Mouse (Mus musculus) CH12.LX (cell line): ENCODE data around the gene Ttll8. TPM values are rescaled to one million over a fixed set of nuclear protein-coding genes. Genes with fewer than 3 reads are reported as not detected.

Experiments
- DNase-seq: peaks from one replicate; pipeline ENCODE4 v3.0.0-alpha.2; 2013; ENCODE audit errors: extremely low read depth
- H3K27ac ChIP-seq: 2 replicates; pipeline ENCODE4 v1.5.1; 2012; ENCODE audit warnings: low read depth, mild to moderate bottlenecking, control low read depth, moderate library complexity; ENCODE audit not compliant: insufficient read depth
- H3K27me3 ChIP-seq: replicated peaks from 2 replicates; pipeline ENCODE3; 2012; ENCODE audit warnings: inconsistent platforms
- H3K36me3 ChIP-seq, 2 experiments: replicated peaks in 1 of 2; 2 replicates each; pipeline versions ENCODE3 to v1.6.1; 2012; ENCODE audit warnings: inconsistent platforms in 1 of 2, low read length in 1 of 2, mild to moderate bottlenecking in 1 of 2, mixed read lengths in 1 of 2, moderate library complexity in 1 of 2; ENCODE audit not compliant: control insufficient read depth in 1 of 2, insufficient read depth in 1 of 2
- H3K4me1 ChIP-seq, 2 experiments: 2 replicates each; pipeline ENCODE4 v1.6.1; 2012; ENCODE audit warnings: inconsistent platforms in 1 of 2, moderate library complexity in 1 of 2; ENCODE audit not compliant: insufficient read depth in 2 of 2, control insufficient read depth in 1 of 2
- H3K4me2 ChIP-seq: 2 replicates; pipeline ENCODE4 v1.6.1; 2012; ENCODE audit warnings: low read depth, mild to moderate bottlenecking, control low read depth; ENCODE audit not compliant: poor library complexity, insufficient read depth, severe bottlenecking
- H3K4me3 ChIP-seq, 3 experiments: fragments of 150-350 bp in 1 of 3; sonication (generic) in 1 of 3; replicated peaks in 1 of 3; 2 replicates each; pipeline versions ENCODE3 to v1.5.1; 2011 to 2012; ENCODE audit warnings: low read depth in 2 of 3, low read length in 2 of 3, mild to moderate bottlenecking in 2 of 3, moderate library complexity in 2 of 3, control low read depth in 1 of 3, improper control_type of control experiment in 1 of 3, inconsistent platforms in 1 of 3, mixed read lengths in 1 of 3; ENCODE audit not compliant: poor library complexity in 1 of 3
- H3K79me2 ChIP-seq: replicated peaks from 2 replicates; pipeline ENCODE4 v1.6.1; 2012; ENCODE audit warnings: mild to moderate bottlenecking, moderate library complexity; ENCODE audit not compliant: control insufficient read depth, poor library complexity, insufficient read depth, severe bottlenecking; ENCODE audit errors: extremely low read depth
- H3K9ac ChIP-seq: 2 replicates; pipeline ENCODE4 v1.6.1; 2012; ENCODE audit warnings: low read depth, mild to moderate bottlenecking, control low read depth, moderate library complexity; ENCODE audit not compliant: insufficient read depth
- H3K9me3 ChIP-seq: replicated peaks from 2 replicates; pipeline ENCODE3; 2012; ENCODE audit warnings: low read length, inconsistent platforms, mixed read lengths
- BHLHE40 ChIP-seq: IDR thresholded peaks from 2 replicates; pipeline ENCODE4 v1.6.1; 2011; ENCODE audit warnings: mild to moderate bottlenecking, low read depth, low read length, improper control_type of control experiment
- CHD2 ChIP-seq: IDR thresholded peaks from 2 replicates; pipeline ENCODE4 v1.6.1; 2011; ENCODE audit warnings: low read length, improper control_type of control experiment
- CTCF ChIP-seq, 2 experiments: IDR thresholded peaks in 1 of 2; conservative IDR thresholded peaks in 1 of 2; 2 replicates each; pipeline ENCODE4 v1.5.1; 2011 to 2012; ENCODE audit warnings: low read depth in 2 of 2, low read length in 2 of 2, improper control_type of control experiment in 1 of 2, inconsistent platforms in 1 of 2, mild to moderate bottlenecking in 1 of 2, moderate library complexity in 1 of 2
- EP300 ChIP-seq: IDR thresholded peaks from 2 replicates; pipeline ENCODE4 v1.6.1; 2011; ENCODE audit warnings: low read length, improper control_type of control experiment
- ETS1 ChIP-seq: conservative IDR thresholded peaks from 2 replicates; pipeline ENCODE4 v1.6.1; 2012; ENCODE audit warnings: low read depth, mild to moderate bottlenecking, inconsistent platforms, low read length, improper control_type of control experiment, moderate library complexity
- GABPA ChIP-seq: IDR thresholded peaks from 2 replicates; pipeline ENCODE4 v1.6.1; 2012; ENCODE audit warnings: low read depth, low read length, improper control_type of control experiment, inconsistent platforms; ENCODE audit not compliant: insufficient replicate concordance
- HCFC1 ChIP-seq: IDR thresholded peaks from 2 replicates; pipeline ENCODE4 v1.6.1; 2012; ENCODE audit warnings: low read depth, mild to moderate bottlenecking, inconsistent platforms, low read length, improper control_type of control experiment
- IRF4 ChIP-seq: IDR thresholded peaks from 2 replicates; pipeline ENCODE4 v1.6.1; 2014; ENCODE audit warnings: low read depth, mild to moderate bottlenecking, inconsistent platforms, low read length, improper control_type of control experiment
- JUND ChIP-seq: conservative IDR thresholded peaks from 2 replicates; pipeline ENCODE4 v1.6.1; 2011; ENCODE audit warnings: low read depth, low read length, improper control_type of control experiment
- MAZ ChIP-seq: IDR thresholded peaks from 2 replicates; pipeline ENCODE4 v1.6.1; 2012; ENCODE audit warnings: low read depth, mild to moderate bottlenecking, inconsistent platforms, low read length, improper control_type of control experiment, moderate library complexity
- MEF2A ChIP-seq: IDR thresholded peaks from 2 replicates; pipeline ENCODE4 v1.6.1; 2014; ENCODE audit warnings: low read depth, mild to moderate bottlenecking, inconsistent platforms, low read length, improper control_type of control experiment, borderline replicate concordance
- MXI1 ChIP-seq: IDR thresholded peaks from 2 replicates; pipeline ENCODE4 v1.6.1; 2011; ENCODE audit warnings: mild to moderate bottlenecking, low read depth, low read length, improper control_type of control experiment
- NRF1 ChIP-seq: IDR thresholded peaks from 2 replicates; pipeline ENCODE4 v1.6.1; 2014; ENCODE audit warnings: low read depth, mild to moderate bottlenecking, inconsistent platforms, low read length, improper control_type of control experiment, moderate library complexity
- PAX5 ChIP-seq: IDR thresholded peaks from 2 replicates; pipeline ENCODE4 v1.6.1; 2012; ENCODE audit warnings: low read length, inconsistent platforms, mixed read lengths
- POLR2A ChIP-seq: IDR thresholded peaks from 2 replicates; pipeline ENCODE4 v1.6.1; 2011; ENCODE audit warnings: low read depth, mild to moderate bottlenecking, improper control_type of control experiment, low read length
- POLR2AphosphoS2 ChIP-seq: IDR thresholded peaks from 2 replicates; pipeline ENCODE4 v1.6.1; 2011; ENCODE audit warnings: low read depth, low read length, improper control_type of control experiment
- RAD21 ChIP-seq: IDR thresholded peaks from 2 replicates; pipeline ENCODE4 v1.6.1; 2011; ENCODE audit warnings: low read depth, mild to moderate bottlenecking, low read length, improper control_type of control experiment, moderate library complexity
- SIN3A ChIP-seq: IDR thresholded peaks from 2 replicates; pipeline ENCODE4 v1.6.1; 2012; ENCODE audit warnings: low read length, improper control_type of control experiment, inconsistent platforms
- TBP ChIP-seq: conservative IDR thresholded peaks from 2 replicates; pipeline ENCODE4 v1.6.1; 2011; ENCODE audit warnings: low read depth, low read length, improper control_type of control experiment
- ZC3H11A ChIP-seq: IDR thresholded peaks from 2 replicates; pipeline ENCODE4 v1.6.1; 2012; ENCODE audit warnings: low read depth, mild to moderate bottlenecking, inconsistent platforms, low read length, improper control_type of control experiment
- ZMIZ1 ChIP-seq: IDR thresholded peaks from 2 replicates; pipeline ENCODE4 v1.6.1; 2012; ENCODE audit warnings: low read depth, mild to moderate bottlenecking, inconsistent platforms, low read length, improper control_type of control experiment
- dilution Hi-C: fragments of 300-500 bp; cut with MboI; formaldehyde crosslinking; loops from 2 replicates; pipeline ENCODE4 v1.14.3; 2020; ENCODE audit warnings: low sequenced_read_pairs; ENCODE audit not compliant: extremely low pct_unique_long_range_greater_than_20kb, extremely low pct_ligation_motif_present
- in situ Hi-C: fragments of 300-500 bp; cut with MboI; formaldehyde crosslinking; loops from 3 replicates; pipeline ENCODE4 v1.14.3; 2019; ENCODE audit warnings: low sequenced_read_pairs, low pct_ligation_motif_present, low pct_unique_long_range_greater_than_20kb, mixed read lengths
- polyA plus RNA-seq: library from polyadenylated mRNA; unstranded; fragments of >175 nt; gene quantifications from 2 replicates; pipeline ENCODE4 v1.2.1, GENCODE M21; 2012; ENCODE audit warnings: low read depth; ENCODE audit not compliant: insufficient read length
- total RNA-seq, 2 experiments: library from RNA; depleted of rRNA; stranded (reverse); fragments of 300-350 nt in 1 of 2; fragments of >200 nt in 1 of 2; gene quantifications; 2 replicates each; pipeline ENCODE4 v1.2.3; 2012 to 2014

Ttll8 gene
- total and polyA plus RNA-seq, 3 experiments: not detected

GRCm38 (mm10) chr15:88896341-88896980 lies 57.8 kb downstream of the Ttll8 start:
- H3K4me2 ChIP-seq: no peak overlapping the region
- H3K4me1 ChIP-seq: no peaks in the 10 kb centered on the region; a peak in 1 of 4 replicates
- no peak for TF ChIP-seq EP300
- TF ChIP-seq BHLHE40: no peak
- TF ChIP-seq RAD21: no peak
- TF ChIP-seq PAX5: no peak
- TF ChIP-seq MXI1: no peak
- TF ChIP-seq ETS1: no peak
- TF ChIP-seq MEF2A: no peak
- no peak for TF ChIP-seq GABPA
- TF ChIP-seq CTCF (conservative IDR thresholded peaks at IDR 0.05 in 1 of 2, IDR thresholded peaks at IDR 0.05 in 1 of 2; ENCODE audit: low read depth in 2 of 2, low read length in 2 of 2): no peak
- TF ChIP-seq MAZ: no peak
- TF ChIP-seq JUND: no peak
- no peak for TF ChIP-seq ZMIZ1
- TF ChIP-seq HCFC1: no peak
- no peak for TF ChIP-seq POLR2A
- TF ChIP-seq, all 38 proteins: peak for 0
- Histone ChIP-seq H3K79me2 (no peaks in the 10 kb centered on the region), H3K4me3 (no peak overlapping the region), H3K27ac (no peak overlapping the region), H3K36me3 (no peaks in the 10 kb centered on the region), H3K27me3 (peaks cover 76% of the 10 kb centered on the region), H3K9me3 (no peaks in the 10 kb centered on the region), H3K9ac (no peak overlapping the region)
- no peak for DNase-seq
- in situ Hi-C loops (no loop called here), dilution Hi-C loops (no loop called here)

- in situ Hi-C loops: no loop called here
- no peaks in the 10 kb centered on the region for H3K36me3 ChIP-seq
- H3K27me3 ChIP-seq: peaks cover 76% of the 10 kb centered on the region
- peaks cover 4 to 5% of the 10 kb centered on the region in 2 experiments; a peak in 3 of 4 replicates for H3K4me1 ChIP-seq
- no peaks in the 10 kb centered on the region for H3K79me2 ChIP-seq
- no peak for DNase-seq
- no peak overlapping the region for H3K4me2 ChIP-seq
- no peaks in the 10 kb centered on the region for H3K9me3 ChIP-seq
- H3K9ac ChIP-seq: no peak overlapping the region
- H3K27ac ChIP-seq: no peak overlapping the region
- H3K4me3 ChIP-seq: no peak overlapping the region
- dilution Hi-C loops: no loop called here
- TF ChIP-seq IRF4 (no peak), NRF1 (no peak), EP300 (no peak), TBP (no peak), POLR2AphosphoS2 (no peak), MEF2A (no peak), CHD2 (no peak), SIN3A (no peak), ZC3H11A (no peak), ZMIZ1 (no peak)
These were observed 58.3 kb downstream of the Ttll8 start for GRCm38 (mm10) chr15:88895891-88896290.
